Mouse (Mus musculus) ovary, adult 2 months (tissue): Measurements from ENCODE around the gene Chtf18. TPM values are rescaled to one million over a fixed set of nuclear protein-coding genes. Genes with fewer than 3 reads are reported as not detected.

Experiments
- polyA plus RNA-seq: library from polyadenylated mRNA; depleted of rRNA; stranded (reverse); fragments of >200 nt; gene quantifications from 2 replicates; pipeline ENCODE4 v1.2.3, GENCODE M21; 2012; rRNA removed

The Chtf18 gene
- 12.0 and 22.1 TPM in 2 replicates for polyA plus RNA-seq

GRCm38 (mm10) chr17:25727265-25728008 is at the start of gene Chtf18, which contains the start of gene Rpusd1:
Gene Chtf18 (minus strand): TSS chr17:25727419.
Gene Rpusd1 (plus strand): TSS chr17:25727670.

GRCm38 (mm10) chr17:25773549-25774120 is 46.4 kb upstream of the Chtf18 start, which contains the start of gene Narfl:
Gene Narfl (plus strand): TSS chr17:25773776.

GRCm38 (mm10) chr17:25754241-25754640 is 27.0 kb upstream of the Chtf18 start, which contains the start of gene Msln:
Gene Msln (minus strand): TSS chr17:25754378.

GRCm38 (mm10) chr17:25735745-25736144 is 8.5 kb upstream of the Chtf18 start, which contains the start of gene Mslnl:
Gene Mslnl (plus strand): TSS chr17:25736042.

GRCm38 (mm10) chr17:25716711-25717637 is 10.2 kb downstream of the Chtf18 start, which contains the start of gene Gng13:
Gene Gng13 (plus strand): TSS chr17:25717171.

Other genes with a start within 250 kb of the Chtf18 start
- not detected in 2 replicates for gene Sstr5, start 230.1 kb downstream of the Chtf18 start, polyA plus RNA-seq
- gene Sox8, start 156.7 kb downstream of the Chtf18 start, polyA plus RNA-seq, result 4.4 and 5.8 TPM in 2 replicates
- 22.7 and 27.2 TPM in 2 replicates for gene Lmf1, start 148.3 kb downstream of the Chtf18 start, polyA plus RNA-seq
- gene Gng13, start 10.2 kb downstream of the Chtf18 start, polyA plus RNA-seq, result 2.7 and 3.5 TPM in 2 replicates
- 82.3 and 86.0 TPM in 2 replicates for gene Rpusd1, start 251 bp upstream of the Chtf18 start, polyA plus RNA-seq
- 0.94 and 1.2 TPM in 2 replicates for gene Mslnl, start 8.6 kb upstream of the Chtf18 start, polyA plus RNA-seq
- 33.2 and 39.7 TPM in 2 replicates for gene Msln, start 27.0 kb upstream of the Chtf18 start, polyA plus RNA-seq
- 24.6 and 29.5 TPM in 2 replicates for gene Narfl, start 46.4 kb upstream of the Chtf18 start, polyA plus RNA-seq
- gene Haghl, start 58.3 kb upstream of the Chtf18 start, polyA plus RNA-seq, result 86.4 and 90.9 TPM in 2 replicates
- 17.5 and 18.6 TPM in 2 replicates for gene Ccdc78, start 59.2 kb upstream of the Chtf18 start, polyA plus RNA-seq
- gene Fam173a, start 65.5 kb upstream of the Chtf18 start, polyA plus RNA-seq, result 159 and 201 TPM in 2 replicates
- 2.5 TPM in 1 of 2 replicates, not detected in the other for gene AC134908.4, start 68.2 kb upstream of the Chtf18 start, polyA plus RNA-seq
- 100 and 135 TPM in 2 replicates for gene Metrn, start 69.7 kb upstream of the Chtf18 start, polyA plus RNA-seq
- gene Fbxl16, start 81.7 kb upstream of the Chtf18 start, polyA plus RNA-seq, result 5.4 and 6.6 TPM in 2 replicates
- 58.5 and 62.1 TPM in 2 replicates for gene Wdr24, start 96.2 kb upstream of the Chtf18 start, polyA plus RNA-seq
- 68.4 and 97.3 TPM in 2 replicates for gene Jmjd8, start 101.4 kb upstream of the Chtf18 start, polyA plus RNA-seq
- 198 and 215 TPM in 2 replicates for gene Stub1, start 106.0 kb upstream of the Chtf18 start, polyA plus RNA-seq
- 62.2 and 86.4 TPM in 2 replicates for gene Rhbdl1, start 109.9 kb upstream of the Chtf18 start, polyA plus RNA-seq
- 92.8 and 93.1 TPM in 2 replicates for gene Gm20683, start 114.3 kb upstream of the Chtf18 start, polyA plus RNA-seq
- 128 and 135 TPM in 2 replicates for gene Rhot2, start 117.4 kb upstream of the Chtf18 start, polyA plus RNA-seq
- gene Wdr90, start 134.1 kb upstream of the Chtf18 start, polyA plus RNA-seq, result 96.6 and 108 TPM in 2 replicates
- gene Mcrip2, start 141.3 kb upstream of the Chtf18 start, polyA plus RNA-seq, result 280 and 319 TPM in 2 replicates
- gene Mettl26, start 147.7 kb upstream of the Chtf18 start, polyA plus RNA-seq, result 252 TPM in 2 replicates
- gene Wfikkn1, start 153.4 kb upstream of the Chtf18 start, polyA plus RNA-seq, result 2.3 and 3.1 TPM in 2 replicates
- gene Rab40c, start 192.3 kb upstream of the Chtf18 start, polyA plus RNA-seq, result 55.7 and 59.0 TPM in 2 replicates
- 167 and 173 TPM in 2 replicates for gene Pigq, start 217.5 kb upstream of the Chtf18 start, polyA plus RNA-seq
- 30.0 and 56.2 TPM in 2 replicates for gene Nhlrc4, start 217.5 kb upstream of the Chtf18 start, polyA plus RNA-seq
- gene A930017K11Rik, start 225.1 kb upstream of the Chtf18 start, polyA plus RNA-seq, result 0.11 and 0.17 TPM in 2 replicates